Mouse (Mus musculus) hindbrain, embryonic 15.5 days (tissue): ENCODE data around the gene Dennd5b. TPM values are rescaled to one million over a fixed set of nuclear protein-coding genes. Genes with fewer than 3 reads are reported as not detected.

Experiments used
- ATAC-seq: fragments of 200-750 bp; cut with Nextera tagmentation; 2 replicates; pipeline ENCODE4 v1.8.0; 2017; ENCODE audit warnings: low read depth, moderate number of reproducible peaks, moderate TSS enrichment; ENCODE audit not compliant: low FRiP score
- H3K27ac ChIP-seq: fragments of 300-500 bp; sonication (generic); replicated peaks from 2 replicates; pipeline ENCODE4 v1.5.1; 2015; ENCODE audit warnings: mild to moderate bottlenecking, inconsistent platforms
- H3K27me3 ChIP-seq: fragments of 300-500 bp; sonication (generic); 2 replicates; pipeline ENCODE4 v1.6.1; 2015; ENCODE audit warnings: control low read depth, inconsistent platforms
- H3K36me3 ChIP-seq: fragments of 300-500 bp; sonication (generic); 2 replicates; pipeline ENCODE4 v1.6.1; 2015; ENCODE audit warnings: control low read depth, inconsistent platforms
- H3K4me1 ChIP-seq: fragments of 300-500 bp; sonication (generic); replicated peaks from 2 replicates; pipeline ENCODE4 v1.6.1; 2015; ENCODE audit warnings: control low read depth, inconsistent platforms
- H3K4me2 ChIP-seq: fragments of 300-500 bp; sonication (generic); 2 replicates; pipeline ENCODE4 v1.6.1; 2015; ENCODE audit warnings: moderate library complexity, mild to moderate bottlenecking, inconsistent platforms
- H3K4me3 ChIP-seq: fragments of 300-500 bp; sonication (generic); 2 replicates; pipeline ENCODE4 v1.5.1; 2015; ENCODE audit warnings: mild to moderate bottlenecking, inconsistent platforms
- H3K9ac ChIP-seq: fragments of 300-500 bp; sonication (generic); 2 replicates; pipeline ENCODE4 v1.6.1; 2015; ENCODE audit warnings: inconsistent platforms
- H3K9me3 ChIP-seq: fragments of 300-500 bp; sonication (generic); 2 replicates; pipeline ENCODE4 v1.6.1; 2016; ENCODE audit warnings: control low read depth, inconsistent platforms
- WGBS: fragments of 180-500 bp; shearing (Covaris S2); methylation state at CpG from one replicate; pipeline ENCODE4 v1.1.7; 2015; 5-methylcytosine and 5-hydroxymethylcytosine counted together
- polyA plus RNA-seq: library from polyadenylated mRNA; unstranded; fragments of >200 nt; fragmentation: Nextera tagmentation; extraction: Ambion mirVana; gene quantifications from 2 replicates; pipeline ENCODE4 v1.2.1, GENCODE M21; 2015

Dennd5b gene
- polyA plus RNA-seq, 1 experiment from 2014 or later, result 12.0 TPM

DNA sequence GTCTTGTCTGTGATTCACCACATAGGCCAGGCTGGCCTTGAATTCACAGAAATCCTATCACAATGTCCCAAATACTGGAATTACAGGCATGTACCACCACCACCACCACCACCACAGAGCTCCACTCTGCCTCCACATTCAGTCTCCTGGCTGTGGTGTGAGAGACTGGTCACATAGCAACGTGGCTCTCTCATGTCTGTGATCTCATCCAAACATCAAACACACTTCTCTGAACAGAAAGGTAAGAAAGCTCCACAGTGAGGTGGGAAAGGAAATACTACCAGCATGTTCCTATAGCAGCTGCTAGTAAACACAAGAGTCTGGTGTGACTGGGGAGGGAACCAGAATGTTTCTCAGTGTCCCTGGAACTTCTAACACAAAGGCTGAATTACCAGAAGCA, 140.2 kb downstream of the Dennd5b start:
- Histone ChIP-seq H3K9ac (no peak overlapping the region), H3K27me3 (no peaks in the 10 kb centered on the region), H3K4me1 (no peaks in the 10 kb centered on the region), H3K9me3 (no peaks in the 10 kb centered on the region), H3K27ac (no peak overlapping the region), H3K36me3 (no peaks in the 10 kb centered on the region), H3K4me3 (no peak overlapping the region), H3K4me2 (no peak overlapping the region)
- no peak for ATAC-seq
- 48% methylated on average over 1 of the region's 1 CpGs for WGBS

DNA sequence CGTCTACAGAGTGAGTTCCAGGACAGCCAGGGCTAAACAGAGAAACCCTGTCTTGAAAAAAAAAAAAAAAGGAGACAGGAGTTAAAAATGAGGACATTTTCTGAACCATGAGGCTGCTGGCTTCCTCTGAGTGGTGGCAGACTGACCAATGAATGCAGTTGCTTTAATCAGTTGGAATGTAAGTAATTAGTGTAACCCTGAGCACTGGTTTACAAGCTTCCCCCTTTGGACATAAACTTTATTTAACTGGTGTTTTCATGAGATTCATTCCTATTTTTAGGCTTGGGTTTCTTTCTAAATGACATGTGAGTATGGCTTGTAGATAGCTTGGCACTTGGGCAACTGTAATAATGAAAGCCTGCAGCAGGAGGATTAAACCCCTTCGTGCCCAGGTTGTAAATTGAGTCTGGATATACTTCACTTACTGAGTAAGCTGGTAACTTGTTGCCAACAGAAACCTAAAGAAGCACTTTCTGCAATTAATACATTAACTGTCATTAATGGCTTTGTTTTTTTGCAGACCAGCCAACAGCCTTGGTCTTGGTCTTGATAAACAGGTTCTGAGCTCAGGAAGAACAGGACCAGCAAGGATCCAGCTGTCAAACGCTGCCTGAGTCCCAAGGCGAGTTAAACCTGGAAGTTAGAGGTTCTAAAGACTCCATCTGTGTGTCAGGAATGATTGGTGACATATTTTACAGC, 141.8 kb downstream of the Dennd5b start:
- no peaks in the 10 kb centered on the region for H3K4me1 ChIP-seq
- H3K36me3 ChIP-seq, result no peaks in the 10 kb centered on the region
- H3K27ac ChIP-seq, result no peak overlapping the region
- ATAC-seq, result no peak
- no peaks in the 10 kb centered on the region for H3K9me3 ChIP-seq
- 76% methylated on average over 4 of the region's 4 CpGs for WGBS
- H3K27me3 ChIP-seq, result no peaks in the 10 kb centered on the region
- no peak overlapping the region for H3K9ac ChIP-seq
- no peak overlapping the region for H3K4me2 ChIP-seq
- no peak overlapping the region for H3K4me3 ChIP-seq

DNA sequence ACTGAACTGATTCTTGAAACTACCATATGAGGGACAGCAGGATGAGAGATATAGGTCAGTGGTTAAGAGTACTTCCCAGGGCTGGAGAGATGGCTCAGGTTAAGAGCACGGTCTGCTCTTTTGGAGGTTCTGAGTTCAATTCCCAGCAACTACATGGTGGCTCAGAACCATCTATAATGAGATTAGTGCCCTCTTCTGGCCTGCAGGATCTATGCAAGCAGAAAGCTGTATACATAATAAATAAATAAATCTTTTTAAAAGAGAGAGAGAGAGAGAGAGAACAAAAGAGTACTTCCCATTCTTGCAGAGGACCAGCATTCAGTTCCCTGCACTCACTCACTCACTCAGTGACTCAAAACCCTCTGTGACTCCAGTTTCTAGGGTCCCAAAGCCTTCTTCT, 142.8 kb downstream of the Dennd5b start:
- H3K27ac ChIP-seq, result no peak overlapping the region
- no peaks in the 10 kb centered on the region for H3K4me1 ChIP-seq
- H3K27me3 ChIP-seq, result no peaks in the 10 kb centered on the region
- 95% methylated on average over 1 of the region's 1 CpGs for WGBS
- H3K4me2 ChIP-seq, result no peak overlapping the region
- no peak overlapping the region for H3K4me3 ChIP-seq
- H3K9me3 ChIP-seq, result no peaks in the 10 kb centered on the region
- no peak for ATAC-seq
- no peaks in the 10 kb centered on the region for H3K36me3 ChIP-seq
- H3K9ac ChIP-seq, result no peak overlapping the region

DNA sequence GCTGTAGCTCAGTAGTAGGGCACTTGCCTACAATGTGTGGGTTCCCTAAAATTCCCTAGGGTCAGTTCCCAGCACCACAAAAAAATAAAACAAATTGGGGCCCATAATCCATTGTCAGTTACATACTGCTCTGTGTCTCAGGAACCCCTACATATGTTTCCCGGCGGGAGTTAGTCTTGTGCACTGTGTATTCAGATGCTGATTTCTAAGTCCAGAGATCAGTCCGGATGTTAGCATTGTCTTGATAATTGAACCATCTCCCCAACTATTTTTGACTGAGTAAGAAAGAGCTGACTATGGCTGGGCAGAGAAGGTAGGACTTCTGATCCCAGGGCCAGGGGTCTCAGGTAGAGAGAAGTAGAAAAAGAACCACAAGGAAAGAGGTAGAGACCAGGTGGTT, 144.4 kb downstream of the Dennd5b start:
- 81% methylated on average over 3 of the region's 3 CpGs for WGBS
- Histone ChIP-seq H3K36me3 (no peaks in the 10 kb centered on the region), H3K9ac (no peak overlapping the region), H3K9me3 (no peaks in the 10 kb centered on the region), H3K27ac (no peak overlapping the region), H3K4me3 (no peak overlapping the region), H3K4me1 (no peaks in the 10 kb centered on the region), H3K27me3 (no peaks in the 10 kb centered on the region), H3K4me2 (no peak overlapping the region)
- ATAC-seq, result no peak

DNA sequence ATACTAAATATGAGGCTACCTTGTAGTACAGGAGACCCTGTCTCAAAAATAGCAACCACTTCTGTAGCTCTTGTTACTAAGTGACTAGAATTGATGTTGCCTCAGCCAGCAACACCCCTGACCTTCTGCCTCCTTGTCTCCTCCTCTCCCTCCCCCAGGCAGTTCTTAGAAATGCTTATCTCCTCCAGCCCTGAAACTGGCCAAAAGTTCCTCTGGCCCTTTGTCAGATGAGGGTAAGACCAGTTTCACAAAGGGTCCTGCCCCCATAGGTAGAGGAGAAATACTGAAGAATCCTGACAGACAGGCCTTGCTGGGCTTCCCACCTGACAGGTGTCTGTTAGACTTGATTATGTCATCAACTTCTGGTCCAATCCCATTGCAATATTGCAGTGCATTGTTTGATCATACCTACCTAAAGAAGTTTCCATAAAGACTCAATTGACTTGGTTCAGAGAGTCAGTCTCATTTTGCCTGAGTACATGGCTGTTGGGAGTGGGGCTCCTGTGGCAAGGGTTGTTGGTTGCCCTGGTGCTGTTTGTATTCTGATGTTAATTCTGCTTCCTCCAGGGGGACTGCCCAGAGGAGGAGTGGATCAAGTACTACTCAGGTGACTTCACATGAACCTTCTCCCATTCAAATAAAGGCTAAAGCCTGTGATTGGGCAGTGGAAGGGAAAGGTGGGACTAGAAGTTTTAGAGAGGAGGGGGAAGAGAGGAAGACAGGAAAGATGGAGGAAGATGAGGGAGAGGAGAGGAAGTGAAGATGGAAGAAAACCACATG, 145.6 kb downstream of the Dennd5b start:
- no peak overlapping the region for H3K4me2 ChIP-seq
- H3K4me1 ChIP-seq, result no peaks in the 10 kb centered on the region
- H3K9ac ChIP-seq, result no peak overlapping the region
- no peaks in the 10 kb centered on the region for H3K9me3 ChIP-seq
- H3K27me3 ChIP-seq, result no peaks in the 10 kb centered on the region
- H3K36me3 ChIP-seq, result no peaks in the 10 kb centered on the region
- no peak for ATAC-seq
- H3K27ac ChIP-seq, result no peak overlapping the region
- no peak overlapping the region for H3K4me3 ChIP-seq

DNA sequence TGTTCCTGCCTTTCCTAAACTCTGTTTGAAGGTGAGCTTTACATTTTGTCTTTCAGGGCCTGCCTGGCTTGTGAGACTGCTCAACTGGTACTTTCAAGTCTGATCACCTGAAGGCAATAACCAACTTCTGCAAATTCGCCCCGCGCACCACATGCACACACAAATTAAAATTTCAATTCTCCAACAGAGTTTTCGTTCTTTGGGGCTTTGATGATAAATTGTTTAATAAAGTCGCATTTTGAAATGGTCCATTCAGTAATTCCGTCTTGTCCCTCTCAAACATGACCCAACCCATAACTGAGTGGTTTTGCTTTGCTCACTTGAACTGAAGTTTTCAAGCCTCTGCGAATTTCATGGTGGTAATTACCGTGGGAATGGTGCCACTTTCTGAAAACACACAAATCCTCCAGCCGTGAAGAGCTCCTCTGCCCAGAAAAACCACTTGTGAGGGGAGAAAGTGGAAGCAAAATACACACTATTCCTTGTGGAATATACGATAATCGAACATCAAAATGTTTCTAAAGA, 154.5 kb downstream of the Dennd5b start:
- Histone ChIP-seq H3K4me2 (peak overlapping the region; percentile 71), H3K4me1 (peaks cover 10% of the 10 kb centered on the region; the same call in 1 of the 2 replicates), H3K9ac (peak overlapping the region; percentile 54), H3K27me3 (no peaks in the 10 kb centered on the region), H3K27ac (peak overlapping the region; percentile 74), H3K4me3 (peak overlapping the region; percentile 54), H3K9me3 (no peaks in the 10 kb centered on the region), H3K36me3 (no peaks in the 10 kb centered on the region)
- ATAC-seq, result no peak
- WGBS, result 27% methylated on average over 11 of the region's 11 CpGs

DNA sequence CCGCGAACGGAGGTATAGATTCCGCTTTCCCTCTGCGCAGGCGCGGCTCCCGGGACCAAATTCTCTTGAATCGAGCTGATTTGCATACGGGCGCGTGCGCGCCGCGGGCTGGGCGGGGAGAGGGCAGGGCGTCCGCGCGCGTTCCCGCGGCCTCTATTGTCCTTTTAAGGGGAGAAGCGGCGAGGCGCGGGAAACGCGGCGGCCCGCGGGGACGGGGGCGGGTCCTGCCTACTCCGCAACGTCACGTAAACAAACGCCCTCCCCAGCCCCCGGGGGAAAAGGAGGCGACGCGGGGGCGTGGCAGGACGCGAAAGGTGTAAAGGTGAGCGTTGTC, 155.1 kb downstream of the Dennd5b start, which contains the start of gene Sinhcaf:
Gene Sinhcaf, minus strand, starts transcription at position 59 of the 334 bp plus-strand sequence.
- ATAC-seq, result peak; percentile 88
- Histone ChIP-seq H3K4me1 (peaks cover 10% of the 10 kb centered on the region; the same call in 1 of the 2 replicates), H3K27me3 (no peaks in the 10 kb centered on the region), H3K4me2 (peak within 1 kb of the TSS; percentile 71), H3K27ac (peak within 1 kb of the TSS; percentile 74), H3K9ac (peak within 1 kb of the TSS; percentile 54), H3K36me3 (no peaks in the 10 kb centered on the region), H3K9me3 (no peaks in the 10 kb centered on the region), H3K4me3 (peak within 1 kb of the TSS; percentile 54)
- under 1% methylated on average over 47 of the region's 47 CpGs for WGBS

DNA sequence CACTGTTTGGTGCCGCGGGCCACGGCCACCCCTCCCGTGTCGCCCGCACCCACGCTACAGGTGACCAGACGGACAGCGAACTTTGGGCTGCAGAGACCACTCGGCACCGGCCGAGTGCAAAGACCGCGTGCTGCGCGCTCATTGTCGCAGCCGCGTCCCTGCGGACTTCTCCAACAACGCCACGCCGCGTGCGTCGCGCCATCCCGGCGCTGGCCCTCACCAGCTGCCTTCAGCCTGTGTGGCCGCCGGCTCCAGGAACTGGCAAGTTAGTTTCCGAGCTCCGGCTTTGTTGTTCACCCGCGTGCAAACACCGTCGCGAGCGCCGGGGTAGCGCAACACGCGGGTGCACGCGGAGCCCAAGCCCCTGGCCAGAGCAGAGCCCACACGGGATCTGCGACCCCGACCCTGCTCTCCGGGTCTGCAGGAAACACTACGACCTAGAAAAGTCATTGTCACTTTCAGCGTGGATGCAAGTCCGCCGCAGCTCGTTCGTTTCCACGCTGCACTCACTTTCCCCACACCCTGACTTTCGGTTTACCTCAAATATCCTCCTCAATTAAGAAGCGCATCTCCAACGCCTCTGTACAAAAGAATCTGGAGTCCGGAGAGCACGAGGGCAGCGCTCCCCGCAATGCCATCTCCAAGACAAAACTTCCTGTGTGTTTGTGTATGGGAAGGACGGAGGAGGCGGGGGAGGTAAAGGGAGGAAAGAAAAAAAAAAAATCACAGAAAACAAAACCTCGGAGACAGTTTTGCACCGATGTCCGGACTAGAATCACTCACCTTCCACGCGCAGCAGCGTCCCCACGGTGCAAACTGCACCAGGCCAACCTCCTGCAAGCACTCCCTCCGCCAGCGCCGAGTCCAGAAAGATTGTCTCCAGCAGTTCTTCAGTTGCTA, 155.7 kb downstream of the Dennd5b start:
- peak; percentile 38 for ATAC-seq
- H3K4me2 ChIP-seq, result peak overlapping the region; percentile 71
- no peaks in the 10 kb centered on the region for H3K27me3 ChIP-seq
- no peaks in the 10 kb centered on the region for H3K36me3 ChIP-seq
- H3K9me3 ChIP-seq, result no peaks in the 10 kb centered on the region
- H3K4me1 ChIP-seq, result peaks cover 10% of the 10 kb centered on the region; the same call in 1 of the 2 replicates
- WGBS, result under 1% methylated on average over 75 of the region's 75 CpGs
- H3K4me3 ChIP-seq, result peak overlapping the region; percentile 54
- H3K27ac ChIP-seq, result peak overlapping the region; percentile 74
- peak overlapping the region; percentile 54 for H3K9ac ChIP-seq

DNA sequence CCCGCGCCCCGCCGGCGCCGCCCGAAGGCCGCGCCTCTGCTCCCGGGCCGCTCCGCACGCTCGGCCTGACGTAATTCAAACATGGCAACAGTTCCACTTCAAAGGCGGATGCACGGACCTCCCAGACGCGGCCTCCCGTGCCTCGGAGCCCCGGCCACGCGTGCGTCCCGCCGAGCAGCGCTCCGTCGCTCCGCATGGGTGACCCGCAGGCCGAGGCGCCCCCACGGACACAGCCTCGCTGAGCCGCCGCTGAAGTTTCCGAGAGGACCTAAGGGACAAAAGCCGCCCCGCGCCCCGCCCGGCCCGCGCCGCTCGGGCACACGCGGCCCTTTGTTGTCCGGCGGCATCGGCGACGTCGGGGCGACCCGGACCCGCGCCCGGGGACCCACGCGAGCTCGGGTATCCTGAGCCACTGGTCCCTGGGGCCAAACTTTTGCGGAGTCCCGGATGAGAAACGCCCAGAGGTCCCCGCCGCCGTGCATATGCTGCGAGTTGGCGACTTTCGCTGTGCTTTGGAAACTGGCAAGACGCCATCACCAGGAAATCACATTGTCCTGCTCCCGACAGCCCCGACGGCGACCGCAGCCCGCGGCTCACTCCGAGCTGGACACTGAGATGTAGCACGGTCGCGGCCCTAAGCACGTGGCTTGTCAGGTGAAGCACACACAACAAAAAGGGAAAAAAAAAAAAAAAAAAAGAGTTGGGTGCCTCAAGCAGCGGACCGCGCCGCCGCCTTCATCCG, 156.5 kb downstream of the Dennd5b start:
- peak overlapping the region; percentile 74 for H3K27ac ChIP-seq
- no peaks in the 10 kb centered on the region for H3K27me3 ChIP-seq
- no peaks in the 10 kb centered on the region for H3K36me3 ChIP-seq
- H3K9ac ChIP-seq, result peak overlapping the region; percentile 54
- peak overlapping the region; percentile 71 for H3K4me2 ChIP-seq
- peak; percentile 66 for ATAC-seq
- WGBS, result under 1% methylated on average over 84 of the region's 92 CpGs
- H3K4me1 ChIP-seq, result peaks cover 10% of the 10 kb centered on the region; the same call in 1 of the 2 replicates
- H3K4me3 ChIP-seq, result peak overlapping the region; percentile 54
- H3K9me3 ChIP-seq, result no peaks in the 10 kb centered on the region

DNA sequence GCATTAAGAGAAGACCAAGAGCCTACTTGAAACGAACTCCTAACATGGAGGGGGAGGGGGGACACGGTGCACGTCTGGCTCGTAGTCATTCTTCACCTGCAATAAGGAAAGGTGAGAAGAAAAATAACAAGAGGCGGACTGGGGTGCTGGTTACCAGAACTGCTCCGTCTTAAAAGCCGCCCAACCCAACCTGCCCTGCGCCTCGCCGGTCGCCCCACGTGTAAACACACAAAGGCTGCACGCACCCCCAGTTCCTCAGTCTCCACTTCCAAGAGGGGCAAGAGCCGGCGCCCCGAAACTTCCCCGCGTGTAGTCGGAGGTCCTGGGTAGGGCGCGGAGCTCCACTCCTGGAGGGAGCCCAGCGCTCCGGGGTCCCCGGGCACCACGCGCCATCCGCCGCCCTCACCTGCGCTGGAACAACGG, 157.1 kb downstream of the Dennd5b start:
- H3K36me3 ChIP-seq, result no peaks in the 10 kb centered on the region
- peaks cover 10% of the 10 kb centered on the region; the same call in 1 of the 2 replicates for H3K4me1 ChIP-seq
- H3K27me3 ChIP-seq, result no peaks in the 10 kb centered on the region
- peak overlapping the region; percentile 54 for H3K9ac ChIP-seq
- H3K27ac ChIP-seq, result peak overlapping the region; percentile 74
- H3K4me3 ChIP-seq, result peak overlapping the region; percentile 54
- under 1% methylated on average over 30 of the region's 30 CpGs for WGBS
- ATAC-seq, result no peak
- H3K9me3 ChIP-seq, result no peaks in the 10 kb centered on the region
- peak overlapping the region; percentile 71 for H3K4me2 ChIP-seq

DNA sequence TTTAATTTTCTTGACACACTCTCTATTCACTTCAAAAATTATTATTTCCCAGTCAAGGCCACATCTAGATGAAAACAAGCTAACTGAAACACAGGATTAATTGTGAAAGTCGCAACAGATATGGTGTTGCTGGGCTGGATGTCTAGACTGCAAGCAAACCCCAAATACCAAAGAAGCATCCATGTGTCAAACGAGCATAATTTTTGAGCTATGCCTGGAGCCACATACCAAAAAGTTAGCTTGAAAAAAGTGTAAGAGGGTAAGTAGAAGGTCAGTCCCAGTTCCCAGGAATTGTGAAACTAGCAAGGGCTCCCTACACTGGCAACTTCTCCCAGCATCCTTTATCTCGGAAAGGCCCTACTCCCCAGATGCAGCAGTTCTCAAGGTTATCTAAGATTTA, 157.8 kb downstream of the Dennd5b start:
- Histone ChIP-seq H3K9me3 (no peaks in the 10 kb centered on the region), H3K9ac (no peak overlapping the region)
- 20% methylated on average over 3 of the region's 3 CpGs for WGBS

More for the DNA sequence above, 157.8 kb downstream of the Dennd5b start:
- Histone ChIP-seq H3K4me2 (peak overlapping the region; percentile 71), H3K27ac (no peak overlapping the region), H3K36me3 (no peaks in the 10 kb centered on the region), H3K4me1 (peaks cover 10% of the 10 kb centered on the region; the same call in 1 of the 2 replicates), H3K4me3 (peak overlapping the region; percentile 54), H3K27me3 (no peaks in the 10 kb centered on the region)
- no peak for ATAC-seq
